Mouse (Mus musculus) liver, embryonic 15.5 days (tissue): ENCODE measurements around the gene Pde4d. TPM values are rescaled to one million over a fixed set of nuclear protein-coding genes. Genes with fewer than 3 reads are reported as not detected.

ENCODE experiments used
- ATAC-seq: fragments of 200-750 bp; cut with Nextera tagmentation; 2 replicates; pipeline ENCODE4 v1.8.0; 2017; ENCODE audit warnings: moderate number of reproducible peaks, mild to moderate bottlenecking, moderate library complexity; ENCODE audit not compliant: insufficient read depth
- H3K27ac ChIP-seq: fragments of 300-500 bp; sonication (generic); replicated peaks from 2 replicates; pipeline ENCODE4 v1.5.1; 2015; ENCODE audit warnings: mild to moderate bottlenecking, inconsistent platforms
- H3K27me3 ChIP-seq: fragments of 300-500 bp; sonication (generic); 2 replicates; pipeline ENCODE4 v1.6.1; 2015; ENCODE audit warnings: mild to moderate bottlenecking, inconsistent platforms
- H3K36me3 ChIP-seq: fragments of 300-500 bp; sonication (generic); replicated peaks from 2 replicates; pipeline ENCODE4 v1.6.1; 2015; ENCODE audit warnings: moderate library complexity, mild to moderate bottlenecking, inconsistent platforms
- H3K4me1 ChIP-seq: fragments of 300-500 bp; sonication (generic); replicated peaks from 2 replicates; pipeline ENCODE4 v1.6.1; 2015; ENCODE audit warnings: inconsistent platforms
- H3K4me2 ChIP-seq: fragments of 300-500 bp; sonication (generic); 2 replicates; pipeline ENCODE4 v1.6.1; 2015; ENCODE audit warnings: moderate library complexity, mild to moderate bottlenecking, inconsistent platforms
- H3K4me3 ChIP-seq: fragments of 300-500 bp; sonication (generic); replicated peaks from 2 replicates; pipeline ENCODE4 v1.5.1; 2015; ENCODE audit warnings: mild to moderate bottlenecking, inconsistent platforms
- H3K9ac ChIP-seq: fragments of 300-500 bp; sonication (generic); 2 replicates; pipeline ENCODE4 v1.6.1; 2015; ENCODE audit warnings: moderate library complexity, mild to moderate bottlenecking, inconsistent platforms
- H3K9me3 ChIP-seq: fragments of 300-500 bp; sonication (generic); replicated peaks from 2 replicates; pipeline ENCODE4 v1.6.1; 2016; ENCODE audit warnings: inconsistent platforms
- WGBS: fragments of 180-500 bp; shearing (Covaris S2); methylation state at CpG from one replicate; pipeline ENCODE4 v1.1.7; 2015; ENCODE audit warnings: mixed read lengths; ENCODE audit not compliant: insufficient replicate concordance; 5-methylcytosine and 5-hydroxymethylcytosine counted together
- polyA plus RNA-seq: library from polyadenylated mRNA; unstranded; fragments of >200 nt; fragmentation: Nextera tagmentation; extraction: Ambion mirVana; gene quantifications from 2 replicates; pipeline ENCODE4 v1.2.1, GENCODE M21; 2015

Gene Pde4d
- polyA plus RNA-seq, 1 experiment from 2014 or later = 13.2 TPM

- Histone ChIP-seq H3K36me3 (no peaks in the 10 kb centered on the region), H3K9me3 (no peaks in the 10 kb centered on the region), H3K9ac (no peak overlapping the region), H3K27ac (0 out of 2 replicates have a peak overlapping the region, but pooled peaks have one; percentile 30), H3K4me1 (peaks cover 14% of the 10 kb centered on the region), H3K4me2 (peak overlapping the region; percentile 43), H3K27me3 (no peaks in the 10 kb centered on the region), H3K4me3 (peak overlapping the region; percentile 16; the same call in 1 of the 2 replicates)
- WGBS = 9% methylated on average over 7 of the region's 7 CpGs
- no peak; the same call in 1 of the 2 replicates for ATAC-seq
Measured at GRCm38 (mm10) chr13:109615785-109616281, 1166.1 kb downstream of the Pde4d start.

- Histone ChIP-seq H3K27ac (no peak overlapping the region), H3K4me2 (no peak overlapping the region), H3K27me3 (no peaks in the 10 kb centered on the region), H3K36me3 (no peaks in the 10 kb centered on the region), H3K9ac (no peak overlapping the region), H3K9me3 (no peaks in the 10 kb centered on the region), H3K4me1 (peaks cover 20% of the 10 kb centered on the region), H3K4me3 (no peak overlapping the region)
- 57% methylated on average over 2 of the region's 2 CpGs for WGBS
- no peak for ATAC-seq
Measured at GRCm38 (mm10) chr13:109619158-109619657, 1169.5 kb downstream of the Pde4d start.

GRCm38 (mm10) chr13:109622207-109622606 is 1172.5 kb downstream of the Pde4d start:
- H3K4me2 ChIP-seq = no peak overlapping the region
- no peaks in the 10 kb centered on the region for H3K36me3 ChIP-seq
- no peak overlapping the region for H3K4me3 ChIP-seq
- H3K27me3 ChIP-seq = no peaks in the 10 kb centered on the region
- no peak overlapping the region for H3K9ac ChIP-seq
- WGBS = 48% methylated on average over 5 of the region's 5 CpGs
- no peak for ATAC-seq
- H3K27ac ChIP-seq = no peak overlapping the region
- H3K9me3 ChIP-seq = no peaks in the 10 kb centered on the region
- peaks cover 7% of the 10 kb centered on the region for H3K4me1 ChIP-seq

DNA sequence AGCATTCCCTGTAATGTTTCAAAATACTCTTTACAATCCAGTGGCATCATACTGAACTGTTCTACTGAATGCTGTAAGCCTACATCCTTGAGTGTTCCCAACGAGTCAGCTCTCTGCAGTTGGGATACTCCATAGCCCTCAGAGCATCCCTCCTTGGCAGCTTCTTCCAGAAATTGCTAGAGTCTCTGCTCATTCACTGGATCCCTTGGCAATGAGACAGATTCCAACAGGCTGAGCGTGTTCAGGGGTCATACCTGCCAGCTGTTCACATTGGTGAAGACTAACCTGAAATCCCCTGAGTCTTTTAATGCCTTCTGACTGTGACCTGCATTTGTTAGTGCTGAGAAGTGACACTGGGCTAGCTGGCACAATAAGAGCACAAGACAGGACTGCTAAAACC is 1173.5 kb downstream of the Pde4d start:
- H3K9me3 ChIP-seq = no peaks in the 10 kb centered on the region
- H3K4me1 ChIP-seq = peaks cover 6% of the 10 kb centered on the region
- H3K27ac ChIP-seq = no peak overlapping the region
- H3K36me3 ChIP-seq = no peaks in the 10 kb centered on the region
- H3K4me3 ChIP-seq = no peak overlapping the region
- ATAC-seq = no peak
- WGBS = 73% methylated on average over 2 of the region's 2 CpGs
- H3K27me3 ChIP-seq = no peaks in the 10 kb centered on the region
- no peak overlapping the region for H3K9ac ChIP-seq
- no peak overlapping the region for H3K4me2 ChIP-seq

GRCm38 (mm10) chr13:109624772-109625349 is 1175.1 kb downstream of the Pde4d start:
- WGBS = 87% methylated on average over 11 of the region's 11 CpGs
- Histone ChIP-seq H3K9ac (no peak overlapping the region), H3K27ac (no peak overlapping the region), H3K4me1 (peaks cover 6% of the 10 kb centered on the region; the same call in 1 of the 2 replicates), H3K9me3 (no peaks in the 10 kb centered on the region), H3K36me3 (no peaks in the 10 kb centered on the region), H3K4me2 (no peak overlapping the region), H3K27me3 (no peaks in the 10 kb centered on the region), H3K4me3 (no peak overlapping the region)
- no peak for ATAC-seq

GRCm38 (mm10) chr13:109625466-109626129 is 1175.8 kb downstream of the Pde4d start:
- Histone ChIP-seq H3K4me2 (no peak overlapping the region), H3K27me3 (no peaks in the 10 kb centered on the region), H3K36me3 (no peaks in the 10 kb centered on the region), H3K9me3 (no peaks in the 10 kb centered on the region), H3K27ac (no peak overlapping the region), H3K9ac (no peak overlapping the region), H3K4me1 (peaks cover 6% of the 10 kb centered on the region; the same call in 1 of the 2 replicates), H3K4me3 (no peak overlapping the region)
- no peak for ATAC-seq
- 73% methylated on average over 18 of the region's 18 CpGs for whole genome bisulfite sequencing

DNA sequence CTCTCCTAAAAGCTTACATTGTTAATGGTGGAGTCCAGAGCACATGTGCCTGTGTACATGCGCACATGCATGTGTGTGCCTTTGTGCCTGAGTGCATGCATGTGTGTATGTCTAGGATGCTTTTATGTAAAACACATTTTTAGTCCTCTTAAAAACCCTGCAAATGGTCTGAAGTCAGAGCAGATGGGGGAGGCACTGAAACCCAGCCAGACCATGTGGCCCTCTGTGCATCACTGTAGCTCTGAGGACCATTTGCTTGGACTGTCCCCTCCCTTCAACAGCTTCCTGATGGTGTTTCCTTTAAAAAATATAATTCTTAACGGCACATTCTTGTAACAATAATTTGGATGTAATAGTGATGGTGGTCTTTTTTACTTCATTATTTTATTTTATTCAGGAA is 1177.5 kb downstream of the Pde4d start:
- H3K4me3 ChIP-seq = no peak overlapping the region
- no peak for ATAC-seq
- H3K9ac ChIP-seq = no peak overlapping the region
- no peak overlapping the region for H3K4me2 ChIP-seq
- 82% methylated on average over 2 of the region's 2 CpGs for WGBS
- H3K36me3 ChIP-seq = no peaks in the 10 kb centered on the region
- H3K4me1 ChIP-seq = peaks cover 18% of the 10 kb centered on the region
- H3K9me3 ChIP-seq = no peaks in the 10 kb centered on the region
- H3K27ac ChIP-seq = no peak overlapping the region
- no peaks in the 10 kb centered on the region for H3K27me3 ChIP-seq

DNA sequence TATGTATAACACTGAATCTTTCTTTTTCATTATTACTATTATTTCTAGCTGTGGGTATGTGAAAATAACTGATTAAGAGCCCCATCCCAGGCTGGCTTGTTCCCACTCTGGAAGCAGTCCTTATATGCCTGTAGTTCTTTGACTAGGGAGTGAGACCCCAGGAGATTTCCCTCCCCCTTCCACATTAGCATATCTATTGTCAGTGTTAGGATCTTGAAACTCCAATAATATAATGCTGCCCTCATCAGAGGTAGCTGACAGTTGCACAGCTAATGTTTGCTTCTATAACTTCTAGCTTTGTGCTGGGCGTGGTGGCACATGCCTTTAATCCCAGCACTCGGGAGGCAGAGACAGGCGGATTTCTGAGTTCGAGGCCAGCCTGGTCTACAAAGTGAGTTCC is 1178.9 kb downstream of the Pde4d start:
- Histone ChIP-seq H3K9ac (no peak overlapping the region), H3K4me3 (no peak overlapping the region), H3K36me3 (no peaks in the 10 kb centered on the region), H3K27ac (no peak overlapping the region), H3K9me3 (no peaks in the 10 kb centered on the region), H3K4me2 (no peak overlapping the region), H3K27me3 (no peaks in the 10 kb centered on the region), H3K4me1 (peaks cover 25% of the 10 kb centered on the region)
- WGBS = 73% methylated on average over 4 of the region's 4 CpGs
- no peak for ATAC-seq

DNA sequence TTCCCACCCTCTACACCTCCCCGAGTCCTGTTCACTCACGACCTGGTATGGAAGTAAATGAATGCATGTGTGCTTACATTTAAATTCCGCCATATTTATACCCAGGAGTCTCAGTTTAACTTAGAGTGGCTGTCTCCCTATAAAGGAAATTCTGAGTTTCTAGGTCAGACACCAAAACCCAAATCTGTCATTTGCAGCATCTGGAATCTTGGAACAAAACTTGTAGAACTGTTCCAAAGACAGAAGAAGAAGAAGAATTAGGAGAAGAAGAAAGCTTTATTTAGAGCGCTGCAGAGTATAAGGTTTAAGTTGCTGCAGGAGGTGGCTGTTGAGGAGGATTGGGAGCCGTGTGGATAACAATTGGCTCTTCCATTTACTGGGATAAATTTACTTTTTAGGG is 1179.5 kb downstream of the Pde4d start:
- no peak overlapping the region for H3K27ac ChIP-seq
- H3K4me2 ChIP-seq = no peak overlapping the region
- 69% methylated on average over 5 of the region's 5 CpGs for WGBS
- H3K4me3 ChIP-seq = no peak overlapping the region
- no peaks in the 10 kb centered on the region for H3K36me3 ChIP-seq
- no peaks in the 10 kb centered on the region for H3K27me3 ChIP-seq
- no peak for ATAC-seq
- H3K4me1 ChIP-seq = peaks cover 31% of the 10 kb centered on the region
- no peak overlapping the region for H3K9ac ChIP-seq
- no peaks in the 10 kb centered on the region for H3K9me3 ChIP-seq

GRCm38 (mm10) chr13:109631399-109632026 is 1181.8 kb downstream of the Pde4d start:
- 61% methylated on average over 10 of the region's 10 CpGs for whole genome bisulfite sequencing
- Histone ChIP-seq H3K4me2 (no peak overlapping the region), H3K27ac (peak overlapping the region; percentile 86), H3K9ac (no peak overlapping the region), H3K36me3 (no peaks in the 10 kb centered on the region), H3K27me3 (no peaks in the 10 kb centered on the region), H3K4me1 (peaks cover 41% of the 10 kb centered on the region), H3K4me3 (no peak overlapping the region), H3K9me3 (no peaks in the 10 kb centered on the region)
- ATAC-seq = no peak

DNA sequence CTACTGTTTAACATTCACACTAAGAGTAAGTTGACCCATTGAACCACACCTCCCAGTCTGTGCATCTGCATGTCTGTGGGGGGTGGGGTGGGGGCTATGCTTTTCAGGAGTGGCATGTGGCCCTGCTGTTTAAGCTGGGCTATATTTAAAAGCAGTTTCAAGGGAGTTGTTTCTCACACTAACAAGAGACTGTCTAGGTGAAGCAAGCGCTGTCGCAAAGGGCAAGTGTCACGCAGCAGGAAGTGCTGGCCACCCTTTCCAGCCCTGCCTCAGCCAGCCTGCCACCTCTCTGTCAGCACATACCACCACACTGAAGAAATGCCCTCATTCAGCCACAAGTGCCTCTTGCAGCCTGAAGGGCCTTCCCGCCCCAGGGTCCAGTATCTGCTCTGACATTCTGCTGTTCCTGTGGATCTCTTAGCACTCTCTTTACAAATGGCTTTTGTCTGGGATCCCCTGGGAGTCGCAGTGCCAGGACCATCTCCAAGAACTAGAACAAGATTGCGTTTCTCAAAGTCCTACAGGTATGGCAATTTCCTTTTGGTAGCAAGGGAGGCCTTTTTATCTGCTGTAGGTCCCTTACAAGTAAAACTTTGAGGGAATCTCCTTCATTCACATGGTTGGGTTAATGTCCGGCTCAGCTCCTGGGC is 1182.8 kb downstream of the Pde4d start:
- Histone ChIP-seq H3K27me3 (no peaks in the 10 kb centered on the region), H3K9me3 (no peaks in the 10 kb centered on the region), H3K9ac (0 out of 2 replicates have a peak overlapping the region, but pooled peaks have one; percentile 8), H3K4me1 (peaks cover 46% of the 10 kb centered on the region), H3K4me2 (peak overlapping the region; percentile 50), H3K27ac (peak overlapping the region; percentile 86), H3K36me3 (no peaks in the 10 kb centered on the region), H3K4me3 (peak overlapping the region; percentile 25)
- WGBS = 21% methylated on average over 7 of the region's 7 CpGs
- peak; percentile 56 for ATAC-seq
